Mouse (Mus musculus) cerebellum, postnatal 14 days (tissue): ENCODE data around the gene Tmem270.

ENCODE experiments used
- DNase-seq, 2 experiments: peaks; one replicate each; pipeline ENCODE4 v3.0.0; 2021; ENCODE audit warnings: mixed read lengths in 2 of 2

Tmem270 gene

GRCm38 (mm10) chr5:134876801-134877200 lies 29.7 kb downstream of the Tmem270 start:
- no peak for DNase-seq

GRCm38 (mm10) chr5:134875245-134875644 lies 31.3 kb downstream of the Tmem270 start:
- DNase-seq, result no peak

DNA sequence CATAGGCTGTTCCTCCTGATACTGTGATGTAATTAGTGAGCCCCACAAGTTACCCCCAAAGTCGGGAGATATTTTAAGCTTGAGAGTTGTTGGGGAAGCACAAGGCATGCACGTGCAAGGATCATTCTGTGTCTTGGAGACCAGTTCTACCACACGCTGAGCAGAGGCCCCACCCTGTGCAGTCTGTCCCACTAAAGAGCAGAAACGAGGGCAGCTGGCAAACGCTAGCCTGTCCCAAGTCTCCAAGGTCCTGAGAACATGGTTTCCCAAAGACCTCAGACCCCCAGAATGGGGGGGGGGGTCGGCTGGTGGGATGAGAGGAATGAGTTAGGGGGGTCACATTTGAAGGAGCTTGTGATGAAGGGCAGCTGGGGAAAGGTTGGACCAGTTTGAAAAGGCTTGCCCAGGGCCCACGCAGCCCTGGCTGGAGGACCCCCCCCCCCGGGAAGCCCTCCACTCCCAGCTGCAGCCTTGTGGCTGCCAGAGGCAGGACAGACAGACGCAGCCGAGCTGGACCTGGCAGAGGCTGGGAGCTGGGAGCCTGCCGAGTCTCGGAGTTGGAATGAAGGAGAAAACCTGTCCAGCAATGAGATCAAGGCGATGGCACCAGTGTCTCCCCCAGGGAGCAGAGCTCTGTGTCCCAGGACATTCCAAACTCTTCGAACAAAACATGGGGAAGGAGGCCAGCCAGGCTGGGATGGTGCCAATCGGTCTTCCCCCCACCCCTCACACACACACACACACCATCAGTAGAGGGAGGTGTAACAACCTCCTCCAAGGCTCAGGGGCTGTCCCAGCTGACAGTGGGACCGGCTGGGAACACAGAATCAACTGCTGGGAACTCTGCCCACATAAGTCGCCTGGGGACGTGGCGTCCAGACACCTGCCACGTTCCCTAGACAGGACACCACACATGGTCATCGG lies 32.3 kb downstream of the Tmem270 start:
- DNase-seq, result peak; percentile 59 to 78

GRCm38 (mm10) chr5:134873034-134873433 lies 33.5 kb downstream of the Tmem270 start:
- DNase-seq, result no peak

DNA sequence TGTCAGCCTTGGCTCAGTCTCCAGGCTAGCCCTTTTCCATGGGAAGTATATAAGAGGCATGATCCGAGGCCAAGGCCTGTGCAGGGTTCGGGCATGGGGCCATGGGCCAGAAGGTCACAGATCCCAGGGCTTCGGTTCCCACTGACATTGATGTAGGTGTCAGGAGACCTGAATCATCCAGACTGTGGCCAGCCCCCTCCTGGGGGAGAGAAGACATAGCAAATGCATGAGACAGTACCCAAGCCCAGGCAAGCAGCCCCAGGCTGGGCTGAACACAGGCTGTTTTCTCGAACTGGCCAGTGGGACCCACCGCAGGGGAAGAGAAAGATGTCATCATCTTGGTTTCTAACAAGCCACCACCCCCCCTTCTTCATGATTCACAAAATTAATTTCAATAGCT lies 33.9 kb downstream of the Tmem270 start:
- DNase-seq, result no peak

DNA sequence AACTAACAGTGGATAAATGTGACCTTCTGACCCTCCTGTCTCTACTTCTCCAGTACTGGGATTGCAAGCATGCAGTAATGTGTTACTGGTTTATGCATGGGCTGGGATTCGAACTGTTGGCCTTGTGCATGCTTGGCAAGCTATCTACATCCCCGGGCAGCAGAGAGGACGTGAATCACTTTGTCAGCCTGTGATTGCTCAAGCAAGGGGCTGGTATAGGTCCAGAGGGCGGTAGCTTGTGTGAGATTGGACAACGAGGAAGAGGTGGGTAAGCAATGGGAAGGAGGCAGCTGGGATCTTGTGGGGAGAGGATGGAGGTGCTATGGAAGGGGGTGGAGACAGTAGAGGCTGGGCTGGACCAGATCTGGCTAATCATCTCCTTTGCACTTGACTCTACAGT lies 38.0 kb downstream of the Tmem270 start:
- DNase-seq, result no peak

GRCm38 (mm10) chr5:134867320-134868144 lies 39.0 kb downstream of the Tmem270 start:
- DNase-seq, result no peak

GRCm38 (mm10) chr5:134865158-134865557 lies 41.4 kb downstream of the Tmem270 start:
- DNase-seq, result peak; percentile 62 to 65

DNA sequence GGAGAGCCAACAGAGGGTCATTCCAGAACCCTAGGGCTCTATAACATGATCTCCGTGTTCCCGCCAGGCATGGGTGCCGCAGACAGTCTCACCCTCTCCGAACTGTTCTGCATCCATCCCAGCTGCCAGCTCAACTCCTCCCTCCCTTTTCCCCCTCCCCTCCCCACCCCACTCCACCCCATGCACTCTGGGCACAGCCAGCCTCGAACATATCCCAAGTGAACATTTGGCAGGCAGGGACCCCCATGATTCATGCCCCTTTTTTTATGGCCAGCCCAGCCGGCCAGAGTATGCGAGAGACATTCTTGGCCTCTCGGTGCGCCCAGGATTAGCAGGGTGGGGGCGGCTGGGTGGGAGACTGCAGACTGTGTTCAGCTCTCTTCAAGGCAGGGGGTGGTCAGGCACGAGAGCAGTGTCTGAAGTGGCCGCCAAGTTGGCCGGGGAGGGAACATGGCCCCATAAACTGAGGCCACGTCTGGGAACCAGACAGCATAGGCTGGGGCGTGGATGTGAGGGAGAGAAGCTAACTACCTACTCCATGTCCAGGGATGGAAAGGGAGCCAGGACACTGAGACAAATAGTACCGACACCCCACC lies 44.5 kb downstream of the Tmem270 start:
- DNase-seq, result no peak

- DNase-seq, result no peak
Measured at GRCm38 (mm10) chr5:134859193-134859592, 47.3 kb downstream of the Tmem270 start.

DNA sequence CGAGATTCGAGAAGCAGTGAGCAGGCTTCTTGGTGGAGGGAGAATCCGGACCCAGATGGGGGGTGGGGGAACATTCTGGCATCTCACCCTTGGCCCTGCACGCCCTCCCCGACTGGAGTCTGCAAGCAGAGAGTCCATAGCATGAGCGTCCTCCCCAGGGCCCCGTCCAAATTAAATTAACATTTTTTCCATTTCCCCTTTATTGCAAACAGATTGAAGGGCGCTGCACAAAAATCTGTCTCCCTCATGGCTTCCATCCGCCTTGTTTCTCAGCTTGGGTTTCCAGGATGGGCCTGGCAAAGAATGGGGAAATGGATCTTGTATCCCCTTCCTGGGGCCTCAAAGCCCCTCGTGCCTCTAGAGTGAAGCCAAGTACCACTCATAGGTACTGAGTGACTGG lies 48.2 kb downstream of the Tmem270 start:
- DNase-seq, result no peak

- no peak for DNase-seq
Measured at GRCm38 (mm10) chr5:134852873-134853272, 53.7 kb downstream of the Tmem270 start.
